Mouse (Mus musculus) adrenal gland, postnatal 10 days (tissue): ENCODE results near the gene Tmem206. TPM values are rescaled to one million over a fixed set of nuclear protein-coding genes. Genes with fewer than 3 reads are reported as not detected.

Experiments
- DNase-seq: peaks from one replicate; pipeline ENCODE4 v3.0.0; 2021; ENCODE audit warnings: mixed read lengths
- total RNA-seq, 2 experiments: library from RNA; stranded (reverse); gene quantifications; 2 replicates each; pipeline ENCODE4 v1.2.3; 2021

Tmem206 gene
- total RNA-seq, 2 experiments from 2014 or later = 5.8 to 6.7 TPM

GRCm38 (mm10) chr1:191352786-191353488 is 27.2 kb downstream of the Tmem206 start:
- DNase-seq = peak; percentile 75

DNA sequence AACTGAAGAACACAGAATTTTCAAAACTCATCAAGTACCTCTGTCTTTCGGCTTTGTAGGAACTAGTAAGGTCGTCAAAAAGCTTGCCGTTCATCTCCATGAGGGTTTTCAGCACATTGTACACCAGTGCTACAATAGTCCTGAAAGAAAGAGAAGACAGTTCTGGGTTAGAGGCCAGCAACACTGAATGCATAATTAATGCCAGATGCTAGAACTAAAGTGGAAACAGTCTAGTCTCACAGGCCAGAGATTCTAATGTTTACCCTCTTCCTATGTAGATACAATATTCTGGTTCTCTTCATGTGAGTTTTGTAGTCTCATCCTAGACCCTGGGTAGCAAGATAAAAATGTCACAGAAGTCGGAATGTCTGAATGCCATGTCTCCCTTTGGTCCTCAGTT is 28.1 kb downstream of the Tmem206 start:
- DNase-seq = no peak

GRCm38 (mm10) chr1:191356936-191357335 is 31.2 kb downstream of the Tmem206 start:
- DNase-seq = no peak

DNA sequence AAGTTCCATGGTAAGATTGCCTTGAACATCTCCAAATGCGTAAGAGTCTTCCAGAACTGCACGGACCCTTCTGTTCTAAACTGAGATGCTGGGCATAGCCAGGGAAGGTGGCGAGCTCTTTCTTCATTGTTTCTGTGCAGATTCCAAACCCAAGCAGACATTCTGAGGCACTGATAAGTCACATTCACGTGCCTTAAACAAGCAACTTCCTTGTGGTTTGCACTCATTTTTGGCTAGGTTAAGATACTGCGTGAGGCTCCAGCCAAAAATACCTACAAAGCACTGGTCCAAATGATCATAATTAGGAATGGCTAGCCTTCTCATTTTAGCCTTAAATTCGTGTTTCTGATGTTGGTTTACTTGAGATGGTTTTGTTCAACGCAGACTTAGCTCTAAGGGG is 33.8 kb downstream of the Tmem206 start:
- no peak for DNase-seq

GRCm38 (mm10) chr1:191362412-191362811 is 36.7 kb downstream of the Tmem206 start:
- no peak for DNase-seq

DNA sequence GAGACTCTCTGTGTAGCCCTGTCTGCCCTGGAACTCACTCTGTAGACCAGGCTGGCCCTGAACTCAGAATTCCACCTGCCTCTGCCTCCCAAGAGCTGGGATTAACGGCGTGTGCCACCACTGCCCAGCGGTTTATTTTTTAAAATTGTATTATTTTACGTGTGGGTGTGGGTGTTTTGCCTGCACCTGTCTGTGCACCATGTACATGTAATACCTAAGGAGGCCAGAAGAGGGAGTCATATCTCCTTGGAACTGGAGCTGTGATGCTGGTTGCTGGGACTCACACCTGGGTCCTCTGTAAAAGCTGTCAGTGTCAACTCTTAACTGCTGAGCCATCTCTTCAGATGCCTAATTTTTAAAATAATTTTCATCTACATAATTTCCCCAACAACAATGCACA is 38.8 kb downstream of the Tmem206 start:
- peak; percentile 32 for DNase-seq

- no peak for DNase-seq
Measured at GRCm38 (mm10) chr1:191368193-191368592, 42.5 kb downstream of the Tmem206 start.

GRCm38 (mm10) chr1:191369140-191369539 is 43.4 kb downstream of the Tmem206 start:
- DNase-seq = no peak

- DNase-seq = no peak
Measured at GRCm38 (mm10) chr1:191374993-191375643, 49.4 kb downstream of the Tmem206 start.

DNA sequence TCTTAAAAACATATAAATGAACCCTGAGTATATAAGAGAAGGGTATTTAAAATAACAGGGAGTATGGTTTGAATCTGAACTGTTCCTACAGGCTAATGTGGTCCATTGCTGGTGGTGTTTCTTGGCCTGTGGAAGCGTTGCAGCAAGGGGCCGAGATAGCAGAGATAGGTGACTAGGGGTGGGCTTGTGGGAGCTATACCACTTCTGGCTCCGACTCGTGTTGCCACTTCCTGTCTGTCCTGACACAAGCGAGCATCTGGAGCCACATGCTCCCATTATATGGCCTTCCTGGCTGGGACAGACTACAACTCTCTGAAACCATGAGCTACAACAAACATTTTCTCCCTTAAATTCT is 49.9 kb downstream of the Tmem206 start:
- no peak for DNase-seq

DNA sequence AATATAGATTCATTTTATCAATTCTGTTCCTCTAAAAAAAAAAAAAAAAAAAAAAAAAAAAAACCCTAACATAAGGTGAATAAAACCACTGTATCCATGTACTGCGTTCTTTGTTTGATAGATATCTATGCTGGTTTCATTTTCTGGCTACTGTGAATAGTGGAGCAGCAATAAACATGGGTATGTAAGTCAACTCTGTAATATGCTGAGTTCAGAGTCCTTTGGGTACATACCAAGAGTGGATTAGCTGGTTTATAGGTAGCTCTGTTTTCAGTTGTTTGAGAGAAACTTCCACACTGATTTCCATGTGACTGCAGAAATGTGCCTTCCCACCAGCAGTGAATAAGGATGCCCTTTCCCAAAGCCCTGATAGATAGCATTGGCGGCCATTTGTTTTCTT is 52.4 kb downstream of the Tmem206 start:
- DNase-seq = no peak

DNA sequence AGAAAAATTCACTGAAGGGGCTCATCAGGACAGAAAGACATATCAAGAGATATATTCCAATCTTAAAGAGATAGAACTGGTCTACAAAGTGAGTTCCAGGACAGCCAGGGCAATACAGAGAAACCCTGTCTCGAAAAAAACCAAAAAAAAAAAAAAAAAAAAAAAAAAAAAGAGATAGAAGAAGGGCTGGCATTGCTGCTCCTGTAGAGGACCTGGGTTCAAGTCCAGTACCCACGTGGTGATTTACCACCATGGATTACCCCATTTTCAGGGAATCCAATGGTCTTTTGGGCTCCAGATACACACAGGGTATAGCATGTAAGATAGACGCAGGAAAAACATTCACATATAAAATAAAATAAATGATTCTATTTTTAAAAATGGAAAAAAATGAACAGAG is 55.1 kb downstream of the Tmem206 start:
- no peak for DNase-seq

- DNase-seq = no peak
Measured at GRCm38 (mm10) chr1:191381955-191382736, 56.4 kb downstream of the Tmem206 start.

DNA sequence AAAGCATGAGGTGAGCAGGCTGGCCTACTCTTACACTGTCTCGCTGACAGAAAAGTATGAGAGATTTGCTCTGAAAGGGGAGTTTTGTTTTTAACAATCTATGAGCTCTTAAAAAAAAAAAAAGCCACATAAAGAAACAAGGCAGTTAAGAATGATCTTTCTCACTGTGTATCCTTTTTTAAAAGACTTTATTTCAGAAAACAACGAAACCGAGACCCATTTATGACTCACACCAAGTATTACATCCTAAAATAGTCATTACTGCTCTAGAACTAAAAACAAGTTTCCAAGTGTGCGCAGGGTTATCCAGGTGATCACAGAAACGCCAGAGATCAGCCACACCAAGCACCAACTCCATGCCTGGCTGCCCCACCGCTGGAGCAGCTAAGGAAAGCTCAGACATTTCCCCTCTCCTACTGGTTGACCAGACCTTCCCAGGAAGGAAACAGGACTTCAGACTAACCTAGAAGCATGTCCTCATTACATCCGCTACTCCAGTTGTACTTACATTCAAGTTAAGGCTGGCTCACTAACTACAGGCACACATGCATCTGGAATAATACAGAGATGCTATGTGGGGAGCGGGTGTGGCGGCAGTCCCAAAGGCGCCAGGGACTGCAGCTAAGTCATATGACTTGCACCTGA is 59.2 kb downstream of the Tmem206 start:
- no peak for DNase-seq

- DNase-seq = peak; percentile 70
Measured at GRCm38 (mm10) chr1:191391311-191391710, 65.6 kb downstream of the Tmem206 start.

- DNase-seq = no peak
Measured at GRCm38 (mm10) chr1:191393536-191393935, 67.8 kb downstream of the Tmem206 start.

DNA sequence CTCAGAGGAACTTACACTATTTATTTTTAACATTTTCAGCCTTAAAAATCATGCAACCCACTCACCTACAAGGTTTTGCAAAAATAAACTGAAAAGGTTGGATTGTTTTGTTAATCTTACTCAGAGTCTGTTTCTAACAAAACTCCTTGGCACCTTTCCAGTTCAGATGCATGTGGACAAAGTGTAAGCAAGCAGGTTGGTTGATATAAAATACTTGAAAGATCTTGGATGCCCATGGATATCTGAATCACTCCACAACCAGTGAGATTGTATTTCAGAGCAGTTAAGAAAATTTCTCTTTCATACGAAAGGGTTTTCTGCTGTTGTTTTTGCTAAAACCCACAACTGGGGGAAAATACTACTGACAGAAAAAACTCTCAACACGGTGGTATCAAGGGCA is 68.4 kb downstream of the Tmem206 start:
- no peak for DNase-seq

- no peak for DNase-seq
Measured at GRCm38 (mm10) chr1:191395200-191395599, 69.5 kb downstream of the Tmem206 start.

- peak; percentile 61 for DNase-seq
Measured at GRCm38 (mm10) chr1:191395871-191396433, 70.2 kb downstream of the Tmem206 start.

DNA sequence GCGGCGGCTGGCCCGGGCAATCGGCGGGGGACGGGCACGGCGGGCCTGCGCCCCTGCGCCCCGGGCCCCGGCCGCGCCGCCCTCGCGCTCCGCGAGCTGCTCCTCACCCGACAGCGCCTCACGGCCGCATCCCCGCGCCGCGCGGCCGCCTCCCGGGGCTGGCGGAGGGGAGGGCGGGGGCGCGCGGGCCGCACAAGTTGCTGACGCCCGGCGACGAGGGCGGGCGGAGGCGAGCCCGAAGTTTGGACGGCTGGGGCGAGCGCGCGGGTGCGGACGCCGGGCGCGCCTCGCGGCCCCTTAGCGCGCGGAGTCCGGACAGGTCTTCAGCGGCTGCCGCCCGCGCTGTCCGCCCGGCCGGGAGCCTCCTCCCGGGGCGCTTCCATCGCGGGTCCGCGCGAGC is 70.7 kb downstream of the Tmem206 start:
- DNase-seq = peak; percentile 75

- DNase-seq = peak; percentile 100
Measured at GRCm38 (mm10) chr1:191396897-191397849, 71.5 kb downstream of the Tmem206 start.
